Mouse (Mus musculus): Measurements from ENCODE around the gene Mllt10. TPM values are rescaled to one million over a fixed set of nuclear protein-coding genes. Genes with fewer than 3 reads are reported as not detected.

Gene Mllt10
- polyA plus RNA-seq, 1 experiment, result 10.0 TPM

DNA sequence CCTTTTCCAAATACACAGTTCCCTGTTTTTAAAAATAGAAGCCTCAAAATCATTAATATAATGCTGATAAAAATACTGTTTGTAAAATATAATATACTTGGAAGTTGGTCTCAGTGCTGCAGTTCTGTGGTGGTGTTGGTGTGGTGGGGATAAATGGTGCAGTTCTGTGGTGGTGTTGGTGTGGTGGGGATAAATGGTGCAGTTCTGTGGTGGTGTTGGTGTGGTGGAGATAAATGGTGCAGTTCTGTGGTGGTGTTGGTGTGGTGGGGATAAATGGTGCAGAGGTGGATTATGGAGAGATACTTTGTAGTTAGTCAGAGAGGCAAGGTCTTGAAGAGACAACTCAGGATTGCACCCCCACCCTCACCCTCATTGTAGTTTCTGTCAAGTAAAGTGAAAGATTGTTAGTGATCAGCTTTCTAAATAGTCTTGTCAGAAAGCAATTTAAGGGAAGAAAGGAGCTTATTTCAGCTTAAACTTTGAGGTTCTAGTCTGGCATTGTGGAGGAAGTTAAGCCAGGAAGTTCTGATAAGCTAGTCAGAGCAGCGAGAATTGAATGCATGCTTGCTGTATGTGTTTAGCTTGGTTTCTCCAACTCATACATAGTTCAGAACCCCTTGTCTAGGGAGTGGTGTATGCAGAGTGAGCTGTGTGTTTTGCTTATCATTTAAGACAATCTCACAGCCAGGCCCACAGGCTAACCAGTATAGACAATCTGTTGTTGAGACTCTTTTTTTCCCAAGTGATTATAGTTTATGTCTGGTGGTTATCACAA, 114.3 kb downstream of the Mllt10 start:
- Histone ChIP-seq H3K4me3 (ENCODE audit: insufficient read depth, poor library complexity, severe bottlenecking) (no peak overlapping the region), H3K27me3 (ENCODE audit: control insufficient read depth, insufficient read depth, insufficient read length) (no peaks in the 10 kb centered on the region), H3K79me3 (ENCODE audit: low read depth) (peaks cover 2% of the 10 kb centered on the region), H3K36me3 (ENCODE audit: control insufficient read depth, insufficient read depth) (peaks cover 52% of the 10 kb centered on the region), H3K79me2 (ENCODE audit: control insufficient read depth, insufficient read depth) (peaks cover 15% of the 10 kb centered on the region), H3ac (ENCODE audit: control insufficient read depth, insufficient read length, low read depth) (no peak overlapping the region)
- TF ChIP-seq MYOD1 (IDR thresholded peaks at IDR 0.05; ENCODE audit: control insufficient read depth, insufficient read length, low read depth) (no peak), MAX (IDR thresholded peaks at IDR 0.05) (no peak), USF1 (IDR thresholded peaks at IDR 0.05; ENCODE audit: low read depth) (no peak), FOSL1 (IDR thresholded peaks at IDR 0.05; ENCODE audit: insufficient read depth, low read length, poor library complexity, severe bottlenecking) (no peak), CTCF (IDR thresholded peaks at IDR 0.05; ENCODE audit: control insufficient read depth, insufficient read depth, insufficient read length) (no peak), CEBPB (IDR thresholded peaks at IDR 0.05; ENCODE audit: low read depth) (no peak), MYOG (IDR thresholded peaks at IDR 0.05; ENCODE audit: control insufficient read depth, extremely low read depth, insufficient read length) (no peak)

DNA sequence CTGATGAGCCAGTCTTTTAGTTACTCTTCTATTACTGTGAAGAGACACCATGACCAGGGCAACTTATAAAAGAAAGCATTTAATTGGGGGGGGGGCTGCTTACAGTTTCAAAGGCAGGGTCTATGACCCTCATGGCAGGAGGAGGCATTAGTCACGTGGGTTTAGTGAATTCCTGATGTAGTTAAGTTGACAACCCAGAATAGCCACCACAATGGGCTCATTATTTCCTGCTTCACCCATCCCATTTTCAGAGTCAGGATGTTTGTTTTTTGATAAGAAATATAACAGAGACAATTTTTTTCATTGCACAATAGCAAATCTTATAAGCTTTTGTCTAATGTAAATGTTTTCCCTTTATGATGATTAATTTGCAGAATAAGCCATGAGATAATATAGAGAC, 120.2 kb downstream of the Mllt10 start:
- no peak overlapping the region for H3K4me3 ChIP-seq (ENCODE audit: insufficient read depth, poor library complexity, severe bottlenecking)
- H3K27me3 ChIP-seq (ENCODE audit: control insufficient read depth, insufficient read depth, insufficient read length), result no peaks in the 10 kb centered on the region
- H3K36me3 ChIP-seq (ENCODE audit: control insufficient read depth, insufficient read depth), result peaks cover 77% of the 10 kb centered on the region
- H3K79me2 ChIP-seq (ENCODE audit: control insufficient read depth, insufficient read depth), result no peaks in the 10 kb centered on the region
- peaks cover 1% of the 10 kb centered on the region for H3K79me3 ChIP-seq (ENCODE audit: low read depth)
- H3ac ChIP-seq (ENCODE audit: control insufficient read depth, insufficient read length, low read depth), result no peak overlapping the region
- TF ChIP-seq CTCF (IDR thresholded peaks at IDR 0.05; ENCODE audit: control insufficient read depth, insufficient read depth, insufficient read length), result no peak
- TF ChIP-seq CEBPB (IDR thresholded peaks at IDR 0.05; ENCODE audit: low read depth), result no peak
- TF ChIP-seq MYOG (IDR thresholded peaks at IDR 0.05; ENCODE audit: control insufficient read depth, extremely low read depth, insufficient read length), result no peak
- TF ChIP-seq FOSL1 (IDR thresholded peaks at IDR 0.05; ENCODE audit: insufficient read depth, low read length, poor library complexity, severe bottlenecking), result no peak
- TF ChIP-seq USF1 (IDR thresholded peaks at IDR 0.05; ENCODE audit: low read depth), result no peak
- TF ChIP-seq MAX (IDR thresholded peaks at IDR 0.05), result no peak
- TF ChIP-seq MYOD1 (IDR thresholded peaks at IDR 0.05; ENCODE audit: control insufficient read depth, insufficient read length, low read depth), result no peak

DNA sequence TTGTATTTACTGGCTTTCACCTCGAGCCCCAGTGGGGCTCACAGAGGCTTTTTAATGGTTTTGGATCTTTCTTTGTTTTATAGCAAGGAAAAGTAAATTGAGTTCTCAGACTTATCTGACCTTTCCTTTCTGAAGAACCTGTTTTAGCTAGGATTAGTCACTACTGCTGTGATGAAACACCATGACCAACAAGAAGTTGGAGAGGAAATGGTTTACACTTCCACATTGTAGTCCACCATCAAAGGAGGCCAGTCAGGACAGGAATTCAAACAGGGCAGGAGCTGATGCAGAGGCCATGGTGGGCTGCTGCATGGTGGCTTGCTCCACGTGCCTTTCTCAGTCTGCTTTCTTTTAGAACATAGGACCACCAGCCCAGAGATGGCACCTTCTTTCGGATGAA, 121.2 kb downstream of the Mllt10 start:
- H3K4me3 ChIP-seq (ENCODE audit: insufficient read depth, poor library complexity, severe bottlenecking), result no peak overlapping the region
- no peak overlapping the region for H3ac ChIP-seq (ENCODE audit: control insufficient read depth, insufficient read length, low read depth)
- peaks cover 72% of the 10 kb centered on the region for H3K36me3 ChIP-seq (ENCODE audit: control insufficient read depth, insufficient read depth)
- no peaks in the 10 kb centered on the region for H3K79me2 ChIP-seq (ENCODE audit: control insufficient read depth, insufficient read depth)
- TF ChIP-seq CTCF (IDR thresholded peaks at IDR 0.05; ENCODE audit: control insufficient read depth, insufficient read depth, insufficient read length) (no peak), CEBPB (IDR thresholded peaks at IDR 0.05; ENCODE audit: low read depth) (no peak), MYOG (IDR thresholded peaks at IDR 0.05; ENCODE audit: control insufficient read depth, extremely low read depth, insufficient read length) (no peak), FOSL1 (IDR thresholded peaks at IDR 0.05; ENCODE audit: insufficient read depth, low read length, poor library complexity, severe bottlenecking) (no peak), USF1 (IDR thresholded peaks at IDR 0.05; ENCODE audit: low read depth) (no peak), MAX (IDR thresholded peaks at IDR 0.05) (no peak), MYOD1 (IDR thresholded peaks at IDR 0.05; ENCODE audit: control insufficient read depth, insufficient read length, low read depth) (no peak)
- H3K27me3 ChIP-seq (ENCODE audit: control insufficient read depth, insufficient read depth, insufficient read length), result no peaks in the 10 kb centered on the region
- peaks cover 1% of the 10 kb centered on the region for H3K79me3 ChIP-seq (ENCODE audit: low read depth)

DNA sequence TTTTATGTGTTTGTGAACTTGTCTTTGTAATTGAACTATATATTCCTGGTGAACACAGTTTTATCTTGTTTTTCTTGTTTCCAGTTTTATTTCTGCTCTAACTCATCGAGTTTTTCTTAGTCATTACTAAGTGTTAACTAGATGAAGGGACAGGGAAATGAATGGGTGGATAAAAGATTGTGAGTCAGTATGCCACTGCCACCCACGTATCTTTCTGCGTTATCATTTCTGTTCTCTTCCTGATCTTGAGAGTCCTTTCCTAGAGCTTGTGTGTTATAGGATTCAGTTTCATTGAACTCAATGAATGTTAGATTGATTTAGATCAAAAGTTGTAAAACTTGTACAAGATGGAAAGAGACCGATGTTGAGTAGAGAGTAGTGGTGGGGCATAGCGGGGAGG, 125.3 kb downstream of the Mllt10 start:
- H3K4me3 ChIP-seq (ENCODE audit: insufficient read depth, poor library complexity, severe bottlenecking), result no peak overlapping the region
- TF ChIP-seq MAX (IDR thresholded peaks at IDR 0.05) (no peak), FOSL1 (IDR thresholded peaks at IDR 0.05; ENCODE audit: insufficient read depth, low read length, poor library complexity, severe bottlenecking) (no peak), MYOG (IDR thresholded peaks at IDR 0.05; ENCODE audit: control insufficient read depth, extremely low read depth, insufficient read length) (no peak), MYOD1 (IDR thresholded peaks at IDR 0.05; ENCODE audit: control insufficient read depth, insufficient read length, low read depth) (no peak), USF1 (IDR thresholded peaks at IDR 0.05; ENCODE audit: low read depth) (no peak), CEBPB (IDR thresholded peaks at IDR 0.05; ENCODE audit: low read depth) (no peak), CTCF (IDR thresholded peaks at IDR 0.05; ENCODE audit: control insufficient read depth, insufficient read depth, insufficient read length) (no peak)
- H3K79me2 ChIP-seq (ENCODE audit: control insufficient read depth, insufficient read depth), result no peaks in the 10 kb centered on the region
- H3ac ChIP-seq (ENCODE audit: control insufficient read depth, insufficient read length, low read depth), result no peak overlapping the region
- H3K79me3 ChIP-seq (ENCODE audit: low read depth), result peaks cover 1% of the 10 kb centered on the region
- no peaks in the 10 kb centered on the region for H3K27me3 ChIP-seq (ENCODE audit: control insufficient read depth, insufficient read depth, insufficient read length)
- H3K36me3 ChIP-seq (ENCODE audit: control insufficient read depth, insufficient read depth), result peaks cover 50% of the 10 kb centered on the region

DNA sequence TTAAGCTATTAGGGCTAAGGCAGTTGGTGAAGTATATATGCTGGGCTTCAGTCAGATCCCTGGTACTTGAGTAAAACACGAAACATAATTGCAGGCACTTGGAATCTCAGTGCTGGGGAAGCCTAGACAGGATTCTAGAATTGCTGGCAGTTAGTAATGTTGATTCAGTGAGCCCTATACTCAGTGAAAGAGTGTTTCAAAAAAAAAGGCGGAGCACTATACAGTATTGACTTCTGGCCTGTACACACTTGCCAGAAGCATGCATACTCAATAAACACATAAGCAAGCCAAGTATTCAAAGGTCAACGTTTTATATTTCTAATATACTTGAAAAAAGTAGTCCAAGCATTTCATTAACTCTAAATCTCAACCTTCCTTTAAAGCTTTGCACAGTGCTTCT, 126.6 kb downstream of the Mllt10 start:
- peaks cover 1% of the 10 kb centered on the region for H3K79me3 ChIP-seq (ENCODE audit: low read depth)

More for the DNA sequence above, 126.6 kb downstream of the Mllt10 start:
- Histone ChIP-seq H3K79me2 (ENCODE audit: control insufficient read depth, insufficient read depth) (no peaks in the 10 kb centered on the region), H3K27me3 (ENCODE audit: control insufficient read depth, insufficient read depth, insufficient read length) (no peaks in the 10 kb centered on the region), H3K36me3 (ENCODE audit: control insufficient read depth, insufficient read depth) (peaks cover 51% of the 10 kb centered on the region), H3K4me3 (ENCODE audit: insufficient read depth, poor library complexity, severe bottlenecking) (no peak overlapping the region), H3ac (ENCODE audit: control insufficient read depth, insufficient read length, low read depth) (no peak overlapping the region)
- TF ChIP-seq USF1 (IDR thresholded peaks at IDR 0.05; ENCODE audit: low read depth) (no peak), MYOG (IDR thresholded peaks at IDR 0.05; ENCODE audit: control insufficient read depth, extremely low read depth, insufficient read length) (no peak), CEBPB (IDR thresholded peaks at IDR 0.05; ENCODE audit: low read depth) (no peak), FOSL1 (IDR thresholded peaks at IDR 0.05; ENCODE audit: insufficient read depth, low read length, poor library complexity, severe bottlenecking) (no peak), MAX (IDR thresholded peaks at IDR 0.05) (no peak), MYOD1 (IDR thresholded peaks at IDR 0.05; ENCODE audit: control insufficient read depth, insufficient read length, low read depth) (no peak), CTCF (IDR thresholded peaks at IDR 0.05; ENCODE audit: control insufficient read depth, insufficient read depth, insufficient read length) (no peak)
